Mouse (Mus musculus): ENCODE data around the gene Tmem30c. TPM values are rescaled to one million over a fixed set of nuclear protein-coding genes. Genes with fewer than 3 reads are reported as not detected.

Gene Tmem30c
- polyA plus RNA-seq (2015; fragmentation: Nextera tagmentation; extraction: Ambion mirVana), result not detected in 2 replicates

DNA sequence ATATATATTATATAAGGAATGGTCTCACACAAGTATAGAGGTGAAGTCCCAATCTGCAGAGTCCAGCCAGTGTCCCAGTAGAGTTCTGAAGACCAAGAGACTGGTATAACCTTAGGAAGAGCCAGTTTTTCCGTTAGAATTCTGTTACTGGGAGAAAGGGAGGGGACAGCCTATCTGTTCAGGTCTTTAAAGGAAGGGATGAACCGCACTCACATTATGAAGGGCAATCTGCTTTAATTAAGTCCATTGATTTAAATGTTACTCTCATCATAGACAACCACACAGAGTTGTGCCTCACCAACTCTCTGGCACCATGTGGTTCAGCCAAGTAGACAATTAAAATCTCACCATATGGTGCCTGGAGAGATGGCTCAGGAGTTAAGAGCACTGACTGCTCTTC is at the start of gene Tmem30c:
TSS of gene Tmem30c (minus strand) at position 101 of the 400 bp plus-strand sequence.
- Histone ChIP-seq H3K36me3 (replicated peaks; ENCODE audit: insufficient read depth, low read length) (no peaks in the 10 kb centered on the region), H3K27me3 (ENCODE audit: insufficient read depth, low read length) (no peaks in the 10 kb centered on the region)
- DNase-seq, result no peak

DNA sequence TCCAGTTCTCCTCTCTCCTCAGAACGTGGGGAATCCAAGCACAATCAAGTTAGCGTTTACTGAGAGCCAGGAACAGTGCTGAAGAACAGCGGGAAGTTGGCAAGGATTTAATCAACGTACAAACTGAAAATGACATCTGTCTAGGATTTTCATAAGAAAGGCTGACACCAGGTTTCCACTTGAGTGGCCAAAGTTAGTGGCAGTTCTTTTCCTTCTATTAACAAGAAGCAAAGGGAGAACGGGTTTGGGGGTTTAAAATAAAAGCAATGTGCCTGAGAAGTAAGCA is 47.9 kb upstream of the Tmem30c start:
- H3K27ac ChIP-seq (ENCODE audit: low read depth), result no peak overlapping the region
- TF ChIP-seq EP300 (IDR thresholded peaks at IDR 0.05; ENCODE audit: low read depth), result no peak
- TF ChIP-seq CTCF (IDR thresholded peaks at IDR 0.05; ENCODE audit: low read depth), result no peak
- no peak overlapping the region for H3K9ac ChIP-seq (replicated peaks)
- no peak overlapping the region for H3K4me3 ChIP-seq (ENCODE audit: low read depth, low read length)
- no peaks in the 10 kb centered on the region for H3K27me3 ChIP-seq (ENCODE audit: insufficient read depth, low read length)
- no peak for DNase-seq
- ATAC-seq, result no peak
- 69% methylated on average over 5 of the region's 5 CpGs for WGBS (ENCODE audit: insufficient replicate concordance)
- H3K36me3 ChIP-seq (replicated peaks; ENCODE audit: insufficient read depth, low read length), result no peaks in the 10 kb centered on the region
- H3K4me2 ChIP-seq (ENCODE audit: low read depth, low read length), result no peak overlapping the region
- H3K4me1 ChIP-seq (ENCODE audit: insufficient read depth), result peaks cover 12% of the 10 kb centered on the region; the same call in 1 of the 2 replicates
- H3K9me3 ChIP-seq (ENCODE audit: low read length), result no peaks in the 10 kb centered on the region

More for the DNA sequence above, at the start of gene Tmem30c:
- no peak for ATAC-seq
- Histone ChIP-seq H3K4me2 (ENCODE audit: low read depth, low read length) (no peak within 1 kb of the TSS), H3K9me3 (ENCODE audit: low read length) (no peaks in the 10 kb centered on the region), H3K4me3 (ENCODE audit: low read depth, low read length) (no peak within 1 kb of the TSS), H3K27ac (ENCODE audit: low read depth) (no peak within 1 kb of the TSS), H3K4me1 (ENCODE audit: insufficient read depth) (no peaks in the 10 kb centered on the region), H3K9ac (replicated peaks) (no peak within 1 kb of the TSS)
- no peak for TF ChIP-seq CTCF (IDR thresholded peaks at IDR 0.05; ENCODE audit: low read depth)
- no peak for TF ChIP-seq EP300 (IDR thresholded peaks at IDR 0.05; ENCODE audit: low read depth)
- 83% methylated on average over 2 of the region's 2 CpGs for whole genome bisulfite sequencing (ENCODE audit: insufficient replicate concordance)

DNA sequence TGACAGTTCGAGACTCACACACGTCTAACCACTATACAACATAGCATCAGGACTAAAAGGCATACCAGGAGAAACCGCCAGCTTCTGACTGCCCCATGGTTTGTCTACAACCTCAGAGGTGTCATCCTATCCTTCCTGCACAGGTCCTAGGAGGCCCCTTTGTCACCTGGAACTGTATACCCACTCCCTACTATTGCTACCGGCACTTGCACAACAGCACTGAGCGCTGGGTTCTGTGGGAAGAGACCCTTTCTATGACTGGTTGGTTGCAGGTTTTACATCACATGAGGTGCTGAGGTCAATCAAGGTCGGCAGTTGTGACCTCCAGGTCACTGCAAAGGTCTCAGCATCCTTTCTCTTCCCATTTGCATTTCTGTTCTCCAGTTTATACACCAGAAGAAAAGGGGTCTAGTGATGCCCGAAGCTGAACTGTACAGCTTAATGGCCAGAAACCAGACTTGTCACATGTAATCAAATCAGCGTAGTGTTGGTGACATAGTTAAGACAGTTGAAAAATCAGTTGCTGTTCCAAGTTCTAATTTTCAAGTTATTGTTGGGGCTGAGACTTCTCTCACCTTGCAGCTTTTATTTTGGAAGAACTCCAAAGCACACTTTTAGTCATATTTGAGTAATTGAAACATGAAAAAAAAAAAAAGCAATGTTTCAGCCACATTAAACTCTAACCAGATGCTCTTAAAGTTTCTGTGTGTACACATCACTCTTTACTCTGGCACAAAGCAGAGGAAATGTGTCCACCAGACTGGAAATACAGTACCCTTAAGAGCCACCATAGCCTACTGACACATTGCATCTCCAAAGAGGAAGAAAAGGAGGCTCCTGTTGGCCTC is 47.3 kb upstream of the Tmem30c start:
- no peak for DNase-seq
- TF ChIP-seq EP300 (IDR thresholded peaks at IDR 0.05; ENCODE audit: low read depth) (no peak), CTCF (IDR thresholded peaks at IDR 0.05; ENCODE audit: low read depth) (no peak)
- H3K4me3 ChIP-seq (ENCODE audit: low read depth, low read length), result no peak overlapping the region
- H3K9me3 ChIP-seq (ENCODE audit: low read length), result no peaks in the 10 kb centered on the region
- 81% methylated on average over 8 of the region's 8 CpGs for WGBS (ENCODE audit: insufficient replicate concordance)
- ATAC-seq, result no peak
- no peak overlapping the region for H3K4me2 ChIP-seq (ENCODE audit: low read depth, low read length)
- H3K27me3 ChIP-seq (ENCODE audit: insufficient read depth, low read length), result no peaks in the 10 kb centered on the region
- no peak overlapping the region for H3K27ac ChIP-seq (ENCODE audit: low read depth)
- no peak overlapping the region for H3K9ac ChIP-seq (replicated peaks)
- H3K36me3 ChIP-seq (replicated peaks; ENCODE audit: insufficient read depth, low read length), result no peaks in the 10 kb centered on the region
- peaks cover 12% of the 10 kb centered on the region; the same call in 1 of the 2 replicates for H3K4me1 ChIP-seq (ENCODE audit: insufficient read depth)

DNA sequence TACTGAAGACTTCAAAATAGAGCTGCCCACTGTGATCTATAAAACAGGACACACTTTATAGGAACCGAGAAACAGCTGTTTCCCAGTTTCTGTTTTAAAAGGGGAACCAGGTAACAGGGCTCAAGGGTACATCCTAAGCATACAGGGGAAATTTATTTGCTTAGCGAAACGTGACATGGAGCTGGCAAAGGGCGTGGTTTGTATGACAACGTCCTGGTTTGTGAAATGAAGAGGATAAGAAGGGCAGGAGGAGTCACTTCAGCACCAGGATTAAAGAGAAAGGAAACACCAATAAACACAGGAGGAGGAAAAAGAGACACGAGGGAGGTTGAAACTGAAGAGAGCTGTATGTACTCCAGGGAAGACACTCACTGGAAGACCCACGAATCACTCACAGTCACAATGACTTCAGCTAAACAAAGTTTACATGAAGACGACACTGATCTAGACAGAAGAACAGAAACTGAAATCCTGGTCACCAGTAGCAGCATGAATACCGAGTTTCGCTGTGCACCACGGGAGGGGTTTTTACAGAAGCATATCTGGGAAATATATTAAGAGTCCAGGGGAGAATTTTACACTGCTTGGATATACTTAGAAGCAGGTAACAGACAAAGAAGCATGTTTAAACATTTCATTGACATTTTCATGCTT is 44.2 kb upstream of the Tmem30c start:
- Histone ChIP-seq H3K9ac (replicated peaks) (no peak overlapping the region), H3K27me3 (ENCODE audit: insufficient read depth, low read length) (no peaks in the 10 kb centered on the region), H3K4me2 (ENCODE audit: low read depth, low read length) (peak overlapping the region; percentile 40), H3K27ac (ENCODE audit: low read depth) (peak overlapping the region; percentile 71), H3K36me3 (replicated peaks; ENCODE audit: insufficient read depth, low read length) (no peaks in the 10 kb centered on the region), H3K9me3 (ENCODE audit: low read length) (no peaks in the 10 kb centered on the region), H3K4me1 (ENCODE audit: insufficient read depth) (peaks cover 12% of the 10 kb centered on the region; the same call in 1 of the 2 replicates), H3K4me3 (ENCODE audit: low read depth, low read length) (no peak overlapping the region)
- TF ChIP-seq EP300 (IDR thresholded peaks at IDR 0.05; ENCODE audit: low read depth) (no peak), CTCF (IDR thresholded peaks at IDR 0.05; ENCODE audit: low read depth) (no peak)
- peak; percentile 22 for DNase-seq
- 36% methylated on average over 11 of the region's 11 CpGs for WGBS (ENCODE audit: insufficient replicate concordance)
- peak; percentile 68 for ATAC-seq

DNA sequence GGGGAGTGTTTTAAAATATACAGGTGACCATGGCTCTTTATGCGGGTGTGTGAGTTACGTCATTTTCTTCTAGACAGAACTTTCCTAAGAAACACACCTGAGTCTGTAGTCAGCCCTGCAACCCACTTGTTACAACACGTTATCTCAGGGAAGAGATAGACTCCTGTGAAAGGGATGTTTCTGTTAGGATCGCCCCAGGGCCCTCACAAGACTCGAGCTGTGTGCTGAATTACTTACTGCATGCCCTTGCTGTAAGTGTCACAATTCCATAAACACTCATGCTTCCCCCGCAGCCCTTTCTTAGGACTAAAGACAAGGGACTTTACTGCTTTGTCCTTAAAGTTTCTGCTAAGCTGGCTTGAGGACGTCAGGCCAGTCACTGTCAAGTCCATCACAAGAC is 39.6 kb upstream of the Tmem30c start:
- Histone ChIP-seq H3K4me3 (ENCODE audit: low read depth, low read length) (no peak overlapping the region), H3K36me3 (replicated peaks; ENCODE audit: insufficient read depth, low read length) (no peaks in the 10 kb centered on the region), H3K27me3 (ENCODE audit: insufficient read depth, low read length) (no peaks in the 10 kb centered on the region), H3K27ac (ENCODE audit: low read depth) (no peak overlapping the region), H3K4me1 (ENCODE audit: insufficient read depth) (no peaks in the 10 kb centered on the region), H3K9me3 (ENCODE audit: low read length) (no peaks in the 10 kb centered on the region), H3K4me2 (ENCODE audit: low read depth, low read length) (no peak overlapping the region), H3K9ac (replicated peaks) (no peak overlapping the region)
- 71% methylated on average over 7 of the region's 7 CpGs for WGBS (ENCODE audit: insufficient replicate concordance)
- ATAC-seq (no peak), DNase-seq (no peak)
- TF ChIP-seq CTCF (IDR thresholded peaks at IDR 0.05; ENCODE audit: low read depth), result no peak
- TF ChIP-seq EP300 (IDR thresholded peaks at IDR 0.05; ENCODE audit: low read depth), result no peak

DNA sequence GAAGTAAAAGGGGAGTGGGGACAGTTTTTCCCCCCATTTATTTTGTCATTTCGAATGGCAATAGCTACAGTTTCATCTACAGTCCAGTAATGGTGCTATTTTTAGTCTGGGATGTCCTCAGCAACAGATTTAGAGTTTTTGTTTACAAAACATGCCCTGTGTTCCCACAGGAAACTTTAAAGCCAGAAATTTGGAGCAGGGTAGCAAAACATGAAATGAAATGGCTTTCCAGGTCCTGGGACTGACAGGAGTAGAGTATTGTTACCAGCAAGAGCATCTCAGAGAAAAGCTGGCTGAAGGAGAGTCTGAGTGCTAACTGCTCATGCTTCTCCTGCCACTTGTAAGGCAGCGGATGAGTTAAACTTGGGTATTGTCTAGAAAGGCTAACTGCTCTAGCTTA is 37.4 kb upstream of the Tmem30c start:
- Histone ChIP-seq H3K36me3 (replicated peaks; ENCODE audit: insufficient read depth, low read length) (no peaks in the 10 kb centered on the region), H3K9ac (replicated peaks) (no peak overlapping the region), H3K27me3 (ENCODE audit: insufficient read depth, low read length) (no peaks in the 10 kb centered on the region), H3K9me3 (ENCODE audit: low read length) (no peaks in the 10 kb centered on the region), H3K27ac (ENCODE audit: low read depth) (no peak overlapping the region), H3K4me3 (ENCODE audit: low read depth, low read length) (no peak overlapping the region), H3K4me1 (ENCODE audit: insufficient read depth) (no peaks in the 10 kb centered on the region), H3K4me2 (ENCODE audit: low read depth, low read length) (no peak overlapping the region)
- ATAC-seq (no peak), DNase-seq (no peak)
- no peak for TF ChIP-seq CTCF (IDR thresholded peaks at IDR 0.05; ENCODE audit: low read depth)
- TF ChIP-seq EP300 (IDR thresholded peaks at IDR 0.05; ENCODE audit: low read depth), result no peak
- 78% methylated on average over 2 of the region's 2 CpGs for WGBS (ENCODE audit: insufficient replicate concordance)

All from liver, postnatal 0 days (tissue).